Mouse (Mus musculus): ENCODE data around the gene Lbhd1.

Gene Lbhd1

GRCm38 (mm10) chr19:8911810-8912209 is 28.3 kb downstream of the Lbhd1 start:
- no peak for DNase-seq (ENCODE audit: low read depth, low spot score)

- DNase-seq (ENCODE audit: low read depth, low spot score), result no peak
Observed at GRCm38 (mm10) chr19:8914212-8914611, 30.7 kb downstream of the Lbhd1 start.

- DNase-seq (ENCODE audit: low read depth, low spot score), result peak; percentile 77
Observed at GRCm38 (mm10) chr19:8919000-8919399, 35.5 kb downstream of the Lbhd1 start.

- peak; percentile 57 for DNase-seq (ENCODE audit: low read depth, low spot score)
Observed at GRCm38 (mm10) chr19:8919684-8920072, 36.1 kb downstream of the Lbhd1 start.

GRCm38 (mm10) chr19:8920073-8920736 is 36.7 kb downstream of the Lbhd1 start, which contains the start of gene B3gat3:
TSS of gene B3gat3 (plus strand) at chr19:8920374.
- DNase-seq (ENCODE audit: low read depth, low spot score), result peak; percentile 96

DNA sequence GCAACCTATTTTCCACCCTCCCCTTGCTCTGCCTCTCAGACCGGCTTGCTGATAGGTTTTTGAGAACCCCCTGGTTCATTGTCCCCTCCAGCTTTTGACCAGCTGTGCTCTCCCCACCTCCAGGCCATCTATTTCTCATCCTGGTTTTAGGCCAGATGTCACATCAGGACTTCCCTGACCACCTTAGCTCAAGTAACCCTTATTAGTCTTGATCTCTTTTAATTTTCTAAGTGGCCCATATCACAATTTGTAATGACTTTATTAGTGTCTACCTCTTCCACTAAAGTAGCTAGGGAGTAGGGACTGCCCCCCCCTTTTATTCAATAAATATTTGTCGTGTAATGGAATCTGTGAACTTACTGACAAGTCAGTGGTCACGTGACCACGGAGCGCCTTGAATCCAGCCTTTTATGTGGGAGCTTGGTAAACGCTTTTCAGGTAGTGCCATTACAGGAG is 37.3 kb downstream of the Lbhd1 start:
- DNase-seq (ENCODE audit: low read depth, low spot score), result peak; percentile 68

DNA sequence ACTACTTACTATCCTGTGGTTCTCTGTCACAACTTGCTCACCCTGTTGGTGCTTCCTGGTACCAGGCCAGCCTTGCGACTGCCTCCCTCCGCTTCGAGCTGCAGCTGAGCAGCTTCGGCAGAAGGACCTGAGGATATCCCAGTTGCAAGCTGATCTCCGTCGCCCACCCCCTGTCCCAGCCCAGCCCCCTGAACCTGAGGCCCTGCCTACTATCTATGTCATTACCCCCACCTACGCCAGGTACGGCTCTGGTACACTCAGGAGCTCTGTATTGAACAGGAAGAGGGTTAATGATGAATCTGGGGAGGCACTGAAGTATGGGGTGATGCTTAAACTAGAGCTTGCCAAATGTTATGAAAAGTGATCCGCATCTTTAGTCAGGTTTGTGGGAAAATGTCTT is 38.2 kb downstream of the Lbhd1 start:
- no peak for DNase-seq (ENCODE audit: low read depth, low spot score)

- no peak for DNase-seq (ENCODE audit: low read depth, low spot score)
Observed at GRCm38 (mm10) chr19:8926766-8927165, 43.2 kb downstream of the Lbhd1 start.

DNA sequence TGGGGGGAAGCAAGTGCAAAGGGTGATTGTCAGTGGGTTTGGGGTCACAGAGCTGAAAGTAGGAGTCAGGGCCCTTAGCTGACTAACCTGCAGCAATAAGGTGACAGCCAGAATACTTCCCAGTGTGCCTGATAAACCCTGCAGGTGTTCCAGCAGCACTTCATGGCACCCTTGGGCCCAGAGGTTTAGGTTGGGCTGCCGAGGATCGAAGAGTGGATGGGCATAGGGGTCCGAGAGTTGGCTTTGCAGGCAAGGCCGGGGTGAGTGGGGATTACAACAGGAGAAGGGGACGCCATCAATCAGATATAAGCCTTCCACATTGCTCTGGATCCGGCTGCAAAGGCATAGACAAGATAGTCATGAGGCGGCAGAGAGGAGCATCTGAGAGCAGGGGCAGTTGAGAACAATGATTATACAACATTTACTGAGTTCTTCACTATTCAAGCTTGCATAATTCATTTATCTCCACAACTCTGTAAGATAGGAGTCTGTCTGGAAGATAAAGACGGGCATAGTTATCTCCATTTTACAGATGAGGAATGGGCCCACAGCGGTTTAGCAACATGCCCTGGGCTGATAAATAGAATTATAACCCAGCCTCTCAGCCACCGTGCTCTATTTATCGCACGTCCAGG is 44.5 kb downstream of the Lbhd1 start:
- no peak for DNase-seq (ENCODE audit: low read depth, low spot score)

- DNase-seq (ENCODE audit: low read depth, low spot score), result no peak
Observed at GRCm38 (mm10) chr19:8928689-8929223, 45.2 kb downstream of the Lbhd1 start.

DNA sequence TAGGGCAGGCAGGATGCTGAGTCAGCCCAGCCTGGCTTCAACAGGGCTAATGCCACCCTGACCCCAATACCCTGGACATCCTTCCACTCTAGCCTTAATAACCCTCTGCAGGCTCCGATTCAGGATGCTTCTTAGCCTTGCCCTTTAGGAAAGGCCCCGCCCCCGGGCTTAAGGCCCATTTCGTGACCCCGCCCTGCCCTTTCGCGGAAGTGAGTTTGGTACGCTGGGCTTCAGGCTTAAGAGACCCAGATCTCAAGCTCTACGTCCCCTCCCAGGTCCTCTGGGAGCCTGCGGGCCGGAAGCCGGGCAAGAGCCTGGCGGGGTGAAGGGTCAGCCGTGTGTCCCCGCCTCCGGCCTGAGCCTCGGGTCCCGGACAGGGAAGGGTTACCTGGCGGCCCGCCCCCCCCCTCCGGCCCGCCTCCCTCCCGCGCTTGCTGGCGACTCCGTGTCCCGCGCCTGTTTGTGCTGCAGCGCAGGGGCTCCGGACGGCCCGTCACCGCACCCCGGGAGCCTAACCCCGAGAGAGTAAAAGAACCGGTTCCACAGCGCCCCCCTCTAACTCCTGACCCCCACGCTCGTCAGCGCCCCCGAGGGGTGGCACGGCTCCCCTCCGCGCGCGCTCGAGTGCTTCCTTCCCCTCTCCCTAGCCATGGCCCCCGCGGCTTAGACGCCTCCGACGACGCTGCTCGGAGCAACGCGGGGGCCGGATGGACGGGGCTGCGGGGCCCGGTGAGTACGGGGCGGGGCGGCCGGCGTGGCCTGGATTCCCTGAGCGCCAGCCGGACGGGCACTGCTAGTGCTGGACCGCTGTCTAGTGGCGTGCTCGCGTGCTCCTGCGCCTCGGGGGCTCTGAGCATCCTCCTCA is 45.9 kb downstream of the Lbhd1 start, which contains the start of the genes Rom1 and Eml3:
Gene Rom1, minus strand, starts transcription at position 133 of the 865 bp plus-strand sequence.
Gene Eml3, plus strand, starts transcription at position 329 of the 865 bp plus-strand sequence.
- DNase-seq (ENCODE audit: low read depth, low spot score), result peak; percentile 89

DNA sequence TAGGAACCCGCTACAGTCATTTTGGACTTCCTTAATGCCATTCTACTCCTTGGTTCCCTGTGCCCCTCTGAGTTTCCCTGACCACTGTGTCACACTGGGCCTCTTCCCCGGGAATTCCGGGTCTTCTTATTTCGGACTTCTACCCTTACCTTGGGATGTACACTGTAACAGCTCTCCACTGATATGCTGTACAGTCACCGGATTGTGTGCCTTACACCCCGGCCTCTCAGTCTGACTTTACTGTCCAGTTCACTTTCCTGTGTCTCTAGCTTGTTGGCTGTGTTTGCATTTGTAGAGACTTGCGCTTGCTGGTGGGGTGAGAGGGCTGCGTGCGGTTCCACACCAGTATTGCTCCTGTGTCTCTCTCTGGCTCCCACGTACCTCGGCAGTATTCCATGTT is 46.6 kb downstream of the Lbhd1 start:
- DNase-seq (ENCODE audit: low read depth, low spot score), result no peak

DNA sequence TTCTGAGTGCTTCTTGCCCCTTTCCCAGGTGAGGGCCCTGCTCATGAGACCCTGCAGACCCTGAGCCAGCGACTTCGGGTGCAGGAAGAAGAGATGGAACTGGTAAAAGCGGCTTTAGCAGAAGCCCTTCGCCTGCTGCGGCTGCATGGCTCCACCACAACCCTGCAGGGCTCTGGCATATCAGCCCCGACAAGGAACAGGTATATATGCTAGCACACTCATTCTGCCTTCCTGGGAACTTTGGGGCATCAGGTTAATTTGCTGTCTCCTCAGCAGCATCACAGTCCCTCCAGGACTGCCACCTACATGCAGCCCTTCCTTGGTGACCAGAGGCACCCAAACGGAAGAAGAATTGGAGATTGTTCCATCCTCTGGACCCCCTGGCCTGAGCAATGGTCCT is 47.2 kb downstream of the Lbhd1 start:
- no peak for DNase-seq (ENCODE audit: low read depth, low spot score)

GRCm38 (mm10) chr19:8936736-8937135 is 53.2 kb downstream of the Lbhd1 start:
- no peak for DNase-seq (ENCODE audit: low read depth, low spot score)

DNA sequence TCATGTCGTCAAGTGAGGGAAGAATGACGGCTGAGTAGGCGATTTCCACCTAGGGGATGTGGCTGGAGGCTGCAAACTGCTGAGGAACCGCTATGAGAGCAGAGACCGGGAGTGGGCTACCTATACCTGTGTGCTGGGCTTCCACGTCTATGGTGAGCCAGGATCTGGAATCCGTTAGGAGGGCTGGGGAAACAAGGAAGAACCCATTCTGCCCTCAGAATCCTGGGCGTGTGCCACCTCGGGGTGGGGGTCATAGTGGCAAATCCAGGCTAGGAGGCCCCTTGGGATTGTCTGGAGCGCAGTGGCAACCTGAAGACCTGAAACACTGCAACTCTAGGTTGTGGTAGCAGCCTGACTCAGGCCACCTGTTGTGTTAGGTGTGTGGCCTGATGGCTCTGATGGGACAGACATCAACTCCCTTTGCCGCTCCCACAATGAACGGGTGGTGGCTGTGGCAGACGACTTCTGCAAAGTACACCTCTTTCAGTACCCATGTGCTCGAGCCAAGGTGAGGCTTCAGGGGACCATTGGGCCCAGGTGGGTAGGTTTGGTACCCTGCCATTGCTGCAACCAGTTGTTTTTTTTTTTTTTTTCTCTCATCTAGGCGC is 57.1 kb downstream of the Lbhd1 start:
- DNase-seq (ENCODE audit: low read depth, low spot score), result no peak

DNA sequence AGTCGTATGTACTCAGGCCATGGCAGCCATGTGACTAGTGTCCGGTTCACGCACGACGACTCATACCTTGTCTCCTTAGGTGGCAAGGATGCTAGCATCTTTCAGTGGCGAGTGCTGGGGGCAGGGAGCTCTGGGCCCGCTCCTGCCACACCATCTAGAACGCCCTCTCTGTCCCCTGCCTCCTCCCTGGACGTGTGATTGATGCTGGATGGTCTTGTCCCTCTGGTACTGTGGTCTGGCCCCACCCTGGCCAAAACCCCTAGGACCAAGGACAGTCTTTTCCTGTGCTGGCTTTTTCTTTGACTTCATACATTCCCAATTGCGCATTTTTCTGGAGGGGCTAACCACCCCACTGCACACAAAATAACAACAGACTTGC is 57.6 kb downstream of the Lbhd1 start:
- DNase-seq (ENCODE audit: low read depth, low spot score), result no peak

- DNase-seq (ENCODE audit: low read depth, low spot score), result peak; percentile 99
Observed at GRCm38 (mm10) chr19:8941515-8942217, 58.1 kb downstream of the Lbhd1 start, which contains the start of gene Mta2. TSS of gene Mta2 (plus strand) at chr19:8941875.

Data from A20 (cell line).